Mouse (Mus musculus) limb, embryonic 13.5 days (tissue): ENCODE data around the gene Capza1. TPM values are rescaled to one million over a fixed set of nuclear protein-coding genes. Genes with fewer than 3 reads are reported as not detected.

Experiments used
- ATAC-seq: fragments of 200-750 bp; cut with Nextera tagmentation; 2 replicates; pipeline ENCODE4 v1.8.0; 2017; ENCODE audit warnings: low read depth, moderate number of reproducible peaks, moderate TSS enrichment; ENCODE audit not compliant: low FRiP score
- H3K27ac ChIP-seq: fragments of 300-500 bp; sonication (generic); 2 replicates; pipeline ENCODE4 v1.5.1; 2015; ENCODE audit warnings: inconsistent platforms, mild to moderate bottlenecking, moderate library complexity
- H3K27me3 ChIP-seq: fragments of 300-500 bp; sonication (generic); 2 replicates; pipeline ENCODE4 v1.6.1; 2015; ENCODE audit warnings: mild to moderate bottlenecking, inconsistent platforms
- H3K36me3 ChIP-seq: fragments of 300-500 bp; sonication (generic); 2 replicates; pipeline ENCODE4 v1.6.1; 2015; ENCODE audit warnings: inconsistent platforms, mild to moderate bottlenecking, moderate library complexity
- H3K4me1 ChIP-seq: fragments of 300-500 bp; sonication (generic); 2 replicates; pipeline ENCODE4 v1.6.1; 2015; ENCODE audit warnings: inconsistent platforms
- H3K4me2 ChIP-seq: fragments of 300-500 bp; sonication (generic); replicated peaks from 2 replicates; pipeline ENCODE4 v1.6.1; 2015; ENCODE audit warnings: inconsistent platforms, mild to moderate bottlenecking, moderate library complexity
- H3K4me3 ChIP-seq: fragments of 300-500 bp; sonication (generic); 2 replicates; pipeline ENCODE4 v1.5.1; 2015; ENCODE audit warnings: moderate library complexity, mild to moderate bottlenecking, inconsistent platforms
- H3K9ac ChIP-seq: fragments of 300-500 bp; sonication (generic); 2 replicates; pipeline ENCODE4 v1.6.1; 2015; ENCODE audit warnings: mild to moderate bottlenecking, inconsistent platforms
- H3K9me3 ChIP-seq: fragments of 300-500 bp; sonication (generic); 2 replicates; pipeline ENCODE4 v1.6.1; 2016; ENCODE audit warnings: inconsistent platforms
- WGBS: fragments of 180-500 bp; shearing (Covaris S2); methylation state at CpG from one replicate; pipeline ENCODE4 v1.1.7; 2015; 5-methylcytosine and 5-hydroxymethylcytosine counted together
- polyA plus RNA-seq: library from polyadenylated mRNA; unstranded; fragments of >200 nt; fragmentation: Nextera tagmentation; extraction: Ambion mirVana; gene quantifications from 2 replicates; pipeline ENCODE4 v1.2.1, GENCODE M21; 2015

The Capza1 gene
- polyA plus RNA-seq, 1 experiment from 2014 or later: 206 TPM

DNA sequence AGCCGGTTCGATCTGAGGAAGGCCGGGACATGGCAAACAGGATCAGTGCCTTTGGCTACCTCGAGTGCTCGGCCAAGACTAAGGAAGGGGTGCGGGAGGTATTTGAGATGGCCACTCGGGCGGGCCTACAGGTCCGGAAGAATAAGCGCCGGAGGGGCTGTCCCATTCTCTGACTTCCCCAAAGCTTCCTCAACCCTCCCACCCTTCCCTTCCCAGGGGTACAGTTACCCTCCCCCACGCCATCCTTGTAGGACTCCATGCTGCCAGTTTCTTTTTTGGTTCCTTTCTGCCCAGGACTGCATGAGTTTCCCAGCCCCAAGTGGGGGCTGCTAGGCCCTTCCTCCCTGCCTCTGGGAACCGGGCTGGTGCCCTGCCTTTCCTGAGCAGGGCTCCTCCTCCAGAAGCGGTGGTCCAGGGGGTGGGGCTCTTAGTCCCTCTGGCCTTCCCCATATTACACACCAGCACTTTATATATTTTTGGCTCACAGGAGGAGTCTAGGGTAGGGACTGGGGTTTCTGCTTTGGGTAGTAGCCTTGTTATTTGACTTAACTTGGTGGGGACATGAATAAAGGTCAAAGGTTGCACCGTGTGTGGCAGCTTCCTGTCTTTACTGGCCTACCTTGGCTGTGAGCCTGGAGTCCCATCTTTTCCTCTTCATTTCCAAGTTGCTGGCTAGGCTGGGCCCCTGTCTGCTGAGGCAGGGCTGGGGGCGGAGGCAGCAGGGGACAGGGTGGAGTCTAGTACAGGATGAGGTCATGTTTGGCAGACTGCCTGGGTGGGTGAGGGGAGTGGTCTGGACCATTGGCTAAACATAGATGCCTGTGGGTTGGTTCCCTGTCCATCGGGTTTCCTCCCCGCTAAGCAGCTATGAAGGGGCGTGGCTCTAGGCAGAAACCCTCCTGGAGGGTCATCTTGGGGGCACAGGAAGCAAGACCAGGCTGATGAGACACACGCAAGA is 70.2 kb downstream of the Capza1 start:
- peak; percentile 86 for ATAC-seq
- 54% methylated on average over 20 of the region's 20 CpGs for WGBS
- Histone ChIP-seq H3K4me3 (no peak overlapping the region), H3K9ac (peak overlapping the region; percentile 55; the same call in 1 of the 2 replicates), H3K9me3 (no peaks in the 10 kb centered on the region), H3K36me3 (peaks cover 69% of the 10 kb centered on the region), H3K27me3 (no peaks in the 10 kb centered on the region), H3K4me1 (peaks cover 72% of the 10 kb centered on the region), H3K27ac (peak overlapping the region; percentile 87), H3K4me2 (peak overlapping the region; percentile 41)

DNA sequence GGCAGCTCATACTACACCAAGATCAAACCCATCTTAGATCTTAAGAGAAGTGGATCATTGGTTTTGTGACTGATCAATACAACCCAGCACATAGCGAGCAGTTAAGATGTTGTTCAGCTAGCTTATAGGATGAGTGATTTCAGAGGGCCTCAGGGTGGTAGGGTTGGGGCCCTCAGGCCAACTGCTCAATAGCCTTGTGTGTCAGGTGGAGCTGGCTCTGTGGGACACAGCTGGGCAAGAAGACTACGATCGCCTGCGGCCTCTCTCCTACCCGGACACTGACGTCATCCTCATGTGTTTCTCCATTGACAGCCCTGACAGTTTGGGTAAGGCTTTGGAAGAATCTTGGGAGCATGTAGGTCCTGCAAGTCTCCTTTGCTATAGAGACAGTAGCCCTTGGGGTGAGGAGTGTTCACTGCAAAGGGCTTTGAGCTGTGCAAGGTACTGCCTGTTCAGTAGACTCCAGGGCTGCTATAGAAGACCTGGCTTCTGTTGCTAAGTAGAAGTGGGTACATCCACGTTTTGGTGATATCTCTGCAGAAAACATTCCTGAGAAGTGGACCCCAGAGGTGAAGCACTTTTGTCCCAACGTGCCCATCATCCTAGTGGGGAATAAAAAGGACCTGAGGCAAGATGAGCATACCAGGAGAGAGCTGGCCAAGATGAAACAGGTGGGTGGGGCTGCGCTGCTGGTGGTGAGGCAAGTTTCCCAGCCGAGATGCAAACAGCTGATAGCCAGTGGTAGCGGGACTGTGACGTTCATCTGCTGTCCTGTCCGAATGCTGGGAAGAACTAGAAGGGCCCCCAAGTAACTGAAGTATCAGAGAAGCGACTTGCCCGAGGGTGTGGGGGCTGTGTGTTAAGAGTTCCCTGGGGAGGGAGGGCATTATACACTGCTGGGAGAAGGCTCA is 71.7 kb downstream of the Capza1 start:
- Histone ChIP-seq H3K9ac (no peak overlapping the region), H3K9me3 (no peaks in the 10 kb centered on the region), H3K4me2 (no peak overlapping the region), H3K4me3 (no peak overlapping the region), H3K27me3 (no peaks in the 10 kb centered on the region), H3K4me1 (peaks cover 72% of the 10 kb centered on the region), H3K36me3 (peaks cover 61% of the 10 kb centered on the region), H3K27ac (no peak overlapping the region)
- ATAC-seq: no peak
- WGBS: 71% methylated on average over 15 of the region's 15 CpGs

DNA sequence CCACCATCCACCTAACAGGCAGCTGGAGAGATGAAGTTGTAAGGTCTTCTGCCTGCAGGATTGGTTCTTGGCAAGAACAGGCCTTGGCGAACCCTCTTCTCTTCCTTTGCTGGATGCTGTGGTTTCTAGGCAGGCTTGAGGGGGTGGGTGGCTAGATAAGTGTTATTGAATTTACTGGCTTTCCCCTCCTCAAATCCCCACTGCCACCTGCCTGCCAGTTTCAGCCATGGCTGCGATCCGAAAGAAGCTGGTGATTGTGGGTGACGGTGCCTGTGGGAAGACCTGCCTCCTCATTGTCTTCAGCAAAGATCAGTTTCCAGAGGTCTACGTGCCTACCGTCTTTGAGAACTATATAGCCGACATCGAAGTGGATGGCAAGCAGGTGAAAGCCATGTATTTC is 72.6 kb downstream of the Capza1 start:
- ATAC-seq: no peak
- Histone ChIP-seq H3K27ac (peak overlapping the region; percentile 90; the same call in 1 of the 2 replicates), H3K9ac (0 out of 2 replicates have a peak overlapping the region, but pooled peaks have one; percentile 85), H3K4me1 (peaks cover 72% of the 10 kb centered on the region), H3K4me3 (peak overlapping the region; percentile 78), H3K4me2 (peak overlapping the region; percentile 91), H3K36me3 (peaks cover 51% of the 10 kb centered on the region), H3K27me3 (no peaks in the 10 kb centered on the region), H3K9me3 (no peaks in the 10 kb centered on the region)
- 87% methylated on average over 8 of the region's 8 CpGs for WGBS

DNA sequence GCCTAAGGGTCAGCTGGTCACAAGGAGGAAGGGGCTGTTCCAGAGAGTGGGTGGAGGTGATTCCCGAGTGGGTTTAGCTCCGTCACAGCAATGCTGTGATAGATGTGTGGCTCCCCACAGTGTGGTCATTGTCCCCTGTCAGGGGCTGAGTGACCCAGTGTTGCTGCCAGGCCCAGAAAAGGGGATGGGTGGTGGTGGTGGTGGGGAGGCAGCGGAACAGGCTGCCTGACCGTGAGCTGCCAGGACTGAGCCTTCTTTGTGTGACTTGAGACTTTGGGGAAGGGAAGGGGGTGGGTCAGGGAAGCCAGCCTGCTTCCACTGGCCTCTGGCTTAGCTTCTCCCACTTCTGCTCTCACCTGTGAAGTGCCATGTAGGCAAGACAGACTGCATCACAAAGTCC is 73.3 kb downstream of the Capza1 start:
- peaks cover under 1% of the 10 kb centered on the region; the same call in 1 of the 2 replicates for H3K27me3 ChIP-seq
- no peaks in the 10 kb centered on the region for H3K9me3 ChIP-seq
- peak overlapping the region; percentile 90 for H3K27ac ChIP-seq
- H3K36me3 ChIP-seq: peaks cover 45% of the 10 kb centered on the region
- ATAC-seq: no peak
- H3K4me2 ChIP-seq: peak overlapping the region; percentile 91
- peak overlapping the region; percentile 78 for H3K4me3 ChIP-seq
- 16% methylated on average over 4 of the region's 4 CpGs for WGBS
- H3K4me1 ChIP-seq: peaks cover 66% of the 10 kb centered on the region
- H3K9ac ChIP-seq: peak overlapping the region; percentile 85

DNA sequence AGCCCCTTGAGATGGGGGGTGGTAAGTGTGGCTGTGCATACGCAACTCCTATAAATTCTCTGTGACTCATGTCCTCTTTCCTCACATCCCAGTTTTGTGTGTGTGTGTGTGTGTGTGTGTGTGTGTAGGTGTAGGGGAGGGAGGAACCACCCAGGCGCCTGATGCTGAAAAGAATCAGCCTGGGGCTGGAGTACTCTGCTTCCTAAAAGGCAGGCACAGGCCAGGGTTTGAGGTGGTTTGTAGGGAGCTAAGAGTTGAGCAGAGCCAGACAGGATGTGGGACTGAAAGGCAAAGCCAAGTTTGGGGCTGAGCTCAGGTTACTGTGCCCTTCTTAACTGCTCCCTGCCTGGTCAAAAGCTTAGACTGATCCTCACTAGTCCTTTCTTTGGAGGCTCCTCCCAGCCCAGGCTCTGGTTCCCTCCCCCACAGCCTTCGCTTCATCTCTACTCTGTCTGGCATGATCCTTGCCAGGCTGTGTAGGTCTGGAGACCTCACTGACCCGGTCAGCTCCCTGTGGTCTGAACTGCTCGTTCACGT is 73.8 kb downstream of the Capza1 start:
- ATAC-seq: peak; percentile 39
- Histone ChIP-seq H3K27ac (peak overlapping the region; percentile 90), H3K4me3 (peak overlapping the region; percentile 78), H3K4me2 (peak overlapping the region; percentile 91), H3K36me3 (peaks cover 39% of the 10 kb centered on the region), H3K27me3 (peaks cover 6% of the 10 kb centered on the region), H3K9me3 (no peaks in the 10 kb centered on the region), H3K4me1 (peaks cover 60% of the 10 kb centered on the region), H3K9ac (peak overlapping the region; percentile 85)
- WGBS: 8% methylated on average over 6 of the region's 6 CpGs

DNA sequence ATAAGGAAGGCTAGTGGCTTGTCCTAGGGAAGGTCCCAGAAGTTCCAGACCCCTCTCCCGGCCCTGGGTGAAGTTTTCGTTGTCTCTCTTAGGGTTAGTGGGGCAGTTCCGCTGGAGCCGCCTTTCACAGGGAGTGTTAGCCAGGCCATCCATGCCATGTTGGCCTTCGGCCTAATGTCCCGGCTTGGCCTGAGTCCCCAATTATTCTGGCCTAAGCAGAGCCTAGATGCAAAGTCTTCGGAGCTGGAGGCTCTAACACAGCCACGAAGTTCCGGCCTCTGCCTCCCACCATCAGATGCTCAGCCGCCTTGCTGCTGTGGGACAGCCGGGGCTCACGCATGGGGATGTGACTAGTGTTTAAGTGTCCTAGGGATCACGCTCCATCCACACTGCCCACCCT is 74.5 kb downstream of the Capza1 start:
- Histone ChIP-seq H3K27ac (peak overlapping the region; percentile 90), H3K4me2 (peak overlapping the region; percentile 91), H3K36me3 (peaks cover 33% of the 10 kb centered on the region), H3K9ac (peak overlapping the region; percentile 85), H3K9me3 (no peaks in the 10 kb centered on the region), H3K27me3 (peaks cover 12% of the 10 kb centered on the region), H3K4me1 (peaks cover 54% of the 10 kb centered on the region), H3K4me3 (peak overlapping the region; percentile 78)
- no peak for ATAC-seq
- WGBS: 15% methylated on average over 13 of the region's 13 CpGs

DNA sequence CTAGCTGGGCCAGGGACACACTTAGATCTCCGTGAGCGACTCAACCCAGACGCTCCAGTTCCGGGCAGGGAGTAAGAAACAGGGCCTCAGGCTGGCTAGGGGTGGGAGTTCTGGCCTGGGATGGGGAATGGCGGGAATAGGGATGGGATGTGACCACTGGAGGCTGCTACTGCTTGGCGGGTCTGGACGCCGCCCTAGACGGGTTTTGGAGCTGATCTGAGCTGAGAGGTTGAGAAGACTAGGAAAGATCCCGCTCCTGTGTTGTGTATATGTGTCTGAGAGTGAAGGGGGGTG is 75.0 kb downstream of the Capza1 start:
- under 1% methylated on average over 10 of the region's 10 CpGs for WGBS
- Histone ChIP-seq H3K36me3 (peaks cover 27% of the 10 kb centered on the region), H3K27me3 (peaks cover 18% of the 10 kb centered on the region), H3K4me2 (peak overlapping the region; percentile 91), H3K27ac (peak overlapping the region; percentile 90), H3K9me3 (no peaks in the 10 kb centered on the region), H3K4me3 (peak overlapping the region; percentile 78), H3K9ac (peak overlapping the region; percentile 85), H3K4me1 (peaks cover 48% of the 10 kb centered on the region)
- ATAC-seq: peak; percentile 12

DNA sequence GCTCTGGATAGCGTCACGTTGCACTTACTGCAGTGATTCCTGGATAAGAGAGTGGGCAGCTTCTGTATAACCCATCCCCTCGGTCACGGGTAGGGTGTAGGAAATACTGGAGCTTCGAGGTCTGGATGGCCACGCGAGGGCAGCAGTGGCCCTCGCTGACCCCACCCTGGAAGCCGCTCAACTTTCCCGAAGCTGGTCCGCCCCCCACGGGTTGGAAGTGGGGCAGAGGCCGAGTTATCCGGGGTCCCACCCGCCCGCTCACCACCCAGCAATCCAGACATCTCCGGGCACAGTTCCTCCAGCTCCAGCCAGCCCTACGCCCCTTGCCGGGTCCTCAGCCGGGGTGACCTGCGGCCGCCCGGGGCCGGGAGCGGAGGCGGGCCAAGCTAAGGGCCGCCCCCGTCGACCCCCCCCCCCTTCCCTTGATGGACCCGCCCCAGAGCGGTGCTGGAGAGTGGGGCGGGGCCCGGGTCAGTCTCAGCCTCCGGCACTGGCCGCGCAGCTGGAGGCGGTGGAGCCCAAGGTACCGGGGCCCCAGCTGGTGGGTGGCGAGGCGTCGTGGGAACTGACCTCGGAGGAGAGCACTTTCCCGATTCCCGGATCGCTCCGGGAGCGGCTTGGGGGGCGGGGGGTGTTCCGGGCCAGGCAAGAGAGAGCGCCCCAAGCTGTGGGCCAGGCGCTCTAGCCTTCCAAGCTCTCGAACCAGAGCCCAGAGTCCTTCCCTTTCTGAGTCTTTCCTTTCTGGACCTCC is 75.6 kb downstream of the Capza1 start:
- Histone ChIP-seq H3K4me3 (peak overlapping the region; percentile 78), H3K4me1 (peaks cover 43% of the 10 kb centered on the region), H3K27me3 (peaks cover 23% of the 10 kb centered on the region), H3K9ac (peak overlapping the region; percentile 85), H3K36me3 (peaks cover 22% of the 10 kb centered on the region), H3K9me3 (no peaks in the 10 kb centered on the region), H3K27ac (peak overlapping the region; percentile 90), H3K4me2 (peak overlapping the region; percentile 91)
- under 1% methylated on average over 40 of the region's 52 CpGs for WGBS
- peak; percentile 89 for ATAC-seq

DNA sequence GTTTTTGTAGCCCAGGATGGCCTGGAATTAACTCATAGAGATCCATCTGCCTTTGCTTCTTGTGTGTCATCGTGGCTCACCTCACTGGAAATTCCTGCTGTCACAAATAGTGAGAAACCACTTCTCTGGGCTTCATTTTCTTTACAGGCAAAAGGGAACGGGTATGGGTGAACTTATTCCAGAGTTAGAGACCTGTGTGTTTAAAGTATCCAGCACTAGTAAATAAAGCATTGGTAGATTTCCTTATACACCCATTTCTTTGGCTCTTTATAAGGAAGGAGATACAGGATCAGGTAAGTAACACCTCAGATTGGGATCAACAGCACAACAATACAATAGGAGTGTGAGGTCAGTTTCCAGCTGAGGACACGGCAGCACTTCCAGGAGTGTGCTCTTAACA is 76.2 kb downstream of the Capza1 start, which contains the start of gene Rhoc:
TSS of gene Rhoc (plus strand) at position 301 of the 400 bp plus-strand sequence.
- H3K4me1 ChIP-seq: peaks cover 36% of the 10 kb centered on the region
- WGBS: 25% methylated on average over 3 of the region's 3 CpGs
- H3K27me3 ChIP-seq: peaks cover 30% of the 10 kb centered on the region
- no peaks in the 10 kb centered on the region for H3K9me3 ChIP-seq
- no peak for ATAC-seq
- peak within 1 kb of the TSS; percentile 91 for H3K4me2 ChIP-seq
- peak within 1 kb of the TSS; percentile 78 for H3K4me3 ChIP-seq
- peak within 1 kb of the TSS; percentile 90 for H3K27ac ChIP-seq
- peak within 1 kb of the TSS; percentile 85 for H3K9ac ChIP-seq
- peaks cover 16% of the 10 kb centered on the region for H3K36me3 ChIP-seq

DNA sequence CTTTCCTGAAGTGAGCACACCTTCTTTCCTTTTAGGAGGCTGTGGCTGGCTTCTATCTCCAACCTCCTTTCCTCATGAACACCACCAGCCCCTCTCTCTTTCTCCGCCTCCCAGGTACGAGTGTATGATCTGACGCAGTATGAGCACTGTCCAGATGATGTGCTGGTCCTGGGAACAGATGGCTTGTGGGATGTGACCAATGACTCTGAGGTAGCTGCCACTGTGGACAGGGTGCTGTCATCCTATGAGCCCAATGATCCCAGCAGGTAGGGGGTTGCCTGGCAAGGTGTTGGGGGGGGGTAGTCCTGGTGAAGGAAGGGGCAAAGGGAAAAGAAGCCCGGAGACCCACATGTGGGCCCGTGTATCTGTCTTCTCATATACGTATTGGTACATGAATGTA is 79.0 kb downstream of the Capza1 start:
- Histone ChIP-seq H3K4me3 (no peak overlapping the region), H3K4me1 (peaks cover 31% of the 10 kb centered on the region), H3K9ac (no peak overlapping the region), H3K27ac (no peak overlapping the region), H3K27me3 (peaks cover 58% of the 10 kb centered on the region), H3K4me2 (no peak overlapping the region), H3K9me3 (no peaks in the 10 kb centered on the region), H3K36me3 (no peaks in the 10 kb centered on the region)
- no peak for ATAC-seq
- WGBS: 92% methylated on average over 6 of the region's 6 CpGs

DNA sequence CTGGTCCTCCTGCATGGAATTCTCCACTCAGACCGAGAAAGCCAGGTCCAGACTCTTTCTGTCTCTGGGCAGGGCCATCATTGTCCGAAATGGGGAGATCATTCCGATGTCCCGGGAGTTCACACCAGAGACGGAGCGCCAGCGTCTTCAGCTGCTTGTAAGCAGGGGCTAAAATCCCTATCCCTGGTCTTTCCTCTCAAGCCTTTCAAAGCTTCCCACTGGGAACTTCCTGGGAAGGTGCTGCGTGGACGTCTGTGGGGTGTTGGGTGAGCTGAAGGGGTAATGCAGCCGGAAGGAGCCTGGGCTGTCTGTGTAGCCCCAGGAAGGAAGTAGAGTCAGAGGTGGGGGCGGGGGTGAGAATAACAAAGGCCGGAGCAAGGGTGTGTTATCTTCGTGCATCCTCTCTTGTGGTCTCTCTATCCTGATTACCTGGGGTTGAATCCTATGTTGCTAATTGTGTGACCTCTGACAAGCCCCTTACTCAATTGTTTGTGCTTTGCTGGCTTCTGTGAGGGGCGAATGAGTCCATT is 80.3 kb downstream of the Capza1 start:
- H3K27me3 ChIP-seq: peaks cover 70% of the 10 kb centered on the region
- no peak for ATAC-seq
- H3K4me1 ChIP-seq: peaks cover 22% of the 10 kb centered on the region
- no peaks in the 10 kb centered on the region for H3K9me3 ChIP-seq
- WGBS: 41% methylated on average over 14 of the region's 14 CpGs
- H3K9ac ChIP-seq: no peak overlapping the region
- no peaks in the 10 kb centered on the region for H3K36me3 ChIP-seq
- H3K4me2 ChIP-seq: no peak overlapping the region
- H3K27ac ChIP-seq: no peak overlapping the region
- H3K4me3 ChIP-seq: no peak overlapping the region
